Mouse (Mus musculus): ENCODE results near the gene Bicdl1.

DNA sequence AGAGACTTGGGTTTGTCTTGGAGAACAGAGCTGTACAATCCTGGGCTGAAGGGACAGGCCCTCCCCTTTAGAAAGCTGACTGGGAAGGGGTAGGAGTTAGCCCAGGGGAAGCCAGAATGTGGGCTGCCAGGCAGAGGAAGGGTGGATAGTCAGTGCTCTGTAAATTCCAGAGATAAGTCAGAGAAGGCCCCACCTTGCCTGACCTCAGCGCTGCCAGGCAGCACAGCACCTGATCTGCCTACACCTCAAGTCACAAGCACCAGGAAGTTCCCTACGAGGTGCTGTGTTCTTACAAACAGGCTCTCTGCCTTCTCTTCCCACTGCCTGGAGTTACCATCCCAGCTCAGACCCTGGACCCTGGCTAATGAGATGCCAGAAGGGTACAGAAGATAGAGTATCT is 61.0 kb downstream of the Bicdl1 start:
- TF ChIP-seq CTCF (IDR thresholded peaks at IDR 0.05; ENCODE audit: low read depth, low read length), result no peak
- no peak for TF ChIP-seq POLR2A (IDR thresholded peaks at IDR 0.05; ENCODE audit: borderline replicate concordance, low read depth, low read length)
